Mouse (Mus musculus) hindbrain, embryonic 11.5 days (tissue): ENCODE data around the gene Fam219a. TPM values are rescaled to one million over a fixed set of nuclear protein-coding genes. Genes with fewer than 3 reads are reported as not detected.
A peak's percentile ranks its signal among the peaks of the same experiment; 100 is the strongest.

Experiments
- ATAC-seq: fragments of 200-750 bp; cut with Nextera tagmentation; 2 replicates; pipeline ENCODE4 v1.8.0; 2017; ENCODE audit warnings: mild to moderate bottlenecking, moderate TSS enrichment, moderate library complexity; ENCODE audit not compliant: low FRiP score
- DNase-seq: peaks from one replicate; pipeline ENCODE4 v3.0.0-alpha.2; 2015; ENCODE audit warnings: low spot score
- H3K27ac ChIP-seq: fragments of 300-500 bp; sonication (generic); 2 replicates; pipeline ENCODE4 v1.5.1; 2014; ENCODE audit warnings: mild to moderate bottlenecking, low read depth, low read length
- H3K27me3 ChIP-seq: fragments of 300-500 bp; sonication (generic); 2 replicates; pipeline ENCODE4 v1.6.1; 2014; ENCODE audit warnings: mild to moderate bottlenecking, low read length, moderate library complexity, mixed read lengths; ENCODE audit not compliant: control insufficient read depth, insufficient read depth
- H3K36me3 ChIP-seq: fragments of 300-500 bp; sonication (generic); 2 replicates; pipeline ENCODE4 v1.6.1; 2014; ENCODE audit warnings: mild to moderate bottlenecking, low read length, moderate library complexity, mixed read lengths; ENCODE audit not compliant: control insufficient read depth, insufficient read depth
- H3K4me1 ChIP-seq: fragments of 300-500 bp; sonication (generic); replicated peaks from 2 replicates; pipeline ENCODE4 v1.6.1; 2014; ENCODE audit warnings: low read length, mixed read lengths; ENCODE audit not compliant: control insufficient read depth, insufficient read depth
- H3K4me2 ChIP-seq: fragments of 300-500 bp; sonication (generic); replicated peaks from 2 replicates; pipeline ENCODE4 v1.6.1; 2014; ENCODE audit warnings: mild to moderate bottlenecking, low read depth, low read length
- H3K4me3 ChIP-seq: fragments of 300-500 bp; sonication (generic); 2 replicates; pipeline ENCODE4 v1.5.1; 2014; ENCODE audit warnings: low read depth, low read length
- H3K9ac ChIP-seq: fragments of 300-500 bp; sonication (generic); 2 replicates; pipeline ENCODE4 v1.6.1; 2014; ENCODE audit warnings: low read depth, low read length
- H3K9me3 ChIP-seq: fragments of 300-500 bp; sonication (generic); 2 replicates; pipeline ENCODE4 v1.6.1; 2016; ENCODE audit warnings: low read length; ENCODE audit not compliant: control insufficient read depth
- WGBS: fragments of 180-500 bp; shearing (Covaris S2); extraction: QIAGEN DNeasy Blood & Tissue Kit; methylation state at CpG from one replicate; pipeline ENCODE4 v1.1.7; 2014; 5-methylcytosine and 5-hydroxymethylcytosine counted together
- polyA plus RNA-seq: library from polyadenylated mRNA; unstranded; fragments of >200 nt; fragmentation: Nextera tagmentation; extraction: Ambion mirVana; gene quantifications from 2 replicates; pipeline ENCODE4 v1.2.1, GENCODE M21; 2014

Gene Fam219a
- polyA plus RNA-seq, 1 experiment from 2014 or later, result 17.6 TPM

DNA sequence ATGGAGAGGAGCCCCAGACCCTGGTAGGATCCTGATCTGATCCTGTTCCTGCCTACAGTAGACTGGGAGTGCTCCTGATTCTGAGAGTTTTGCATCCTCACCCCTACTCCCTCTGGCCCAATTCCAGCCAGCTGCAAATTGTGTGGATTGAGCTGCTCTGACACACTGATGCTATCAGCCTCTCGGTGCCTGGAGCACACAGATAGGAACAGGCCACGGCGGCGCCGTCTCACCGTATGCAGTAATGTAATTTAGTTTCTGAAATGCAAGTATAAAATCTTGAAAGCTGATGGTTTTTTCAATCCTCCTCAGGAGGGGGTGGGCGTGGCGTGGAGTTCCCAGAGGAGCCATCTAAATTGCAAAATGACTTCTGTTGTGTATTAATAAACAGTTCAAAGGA is 27.2 kb downstream of the Fam219a start:
- no peaks in the 10 kb centered on the region for H3K27me3 ChIP-seq
- ATAC-seq (no peak), DNase-seq (no peak)
- WGBS, result 85% methylated on average over 8 of the region's 8 CpGs
- H3K27ac ChIP-seq, result no peak overlapping the region
- H3K9me3 ChIP-seq, result no peaks in the 10 kb centered on the region
- H3K4me3 ChIP-seq, result no peak overlapping the region
- H3K4me1 ChIP-seq, result no peaks in the 10 kb centered on the region
- no peak overlapping the region for H3K4me2 ChIP-seq
- no peaks in the 10 kb centered on the region for H3K36me3 ChIP-seq
- no peak overlapping the region for H3K9ac ChIP-seq

- Histone ChIP-seq H3K27ac (no peak overlapping the region), H3K9ac (no peak overlapping the region), H3K36me3 (no peaks in the 10 kb centered on the region), H3K4me2 (no peak overlapping the region), H3K27me3 (no peaks in the 10 kb centered on the region), H3K4me3 (no peak overlapping the region), H3K4me1 (no peaks in the 10 kb centered on the region), H3K9me3 (no peaks in the 10 kb centered on the region)
- DNase-seq, result no peak
- WGBS, result 76% methylated on average over 5 of the region's 5 CpGs
- no peak for ATAC-seq
Measured at GRCm38 (mm10) chr4:41534866-41535265, 34.5 kb downstream of the Fam219a start.

- DNase-seq (peak; percentile 64), ATAC-seq (no peak)
- Histone ChIP-seq H3K27ac (no peak overlapping the region), H3K27me3 (no peaks in the 10 kb centered on the region), H3K36me3 (no peaks in the 10 kb centered on the region), H3K9me3 (no peaks in the 10 kb centered on the region), H3K4me2 (no peak overlapping the region), H3K4me1 (peaks cover 12% of the 10 kb centered on the region), H3K4me3 (no peak overlapping the region), H3K9ac (no peak overlapping the region)
- WGBS, result 22% methylated on average over 6 of the region's 6 CpGs
Measured at GRCm38 (mm10) chr4:41532420-41532819, 36.9 kb downstream of the Fam219a start.

- Histone ChIP-seq H3K4me1 (peaks cover 16% of the 10 kb centered on the region), H3K4me3 (no peak overlapping the region), H3K9ac (no peak overlapping the region), H3K4me2 (no peak overlapping the region), H3K36me3 (no peaks in the 10 kb centered on the region), H3K9me3 (no peaks in the 10 kb centered on the region), H3K27me3 (no peaks in the 10 kb centered on the region), H3K27ac (peak overlapping the region; percentile 75)
- 25% methylated on average over 8 of the region's 8 CpGs for WGBS
- DNase-seq (peak; percentile 38), ATAC-seq (0 out of 2 replicates have a peak, but pooled peaks have one; percentile 36)
Measured at GRCm38 (mm10) chr4:41527996-41528395, 41.3 kb downstream of the Fam219a start.

- Histone ChIP-seq H3K9me3 (no peaks in the 10 kb centered on the region), H3K4me2 (peak overlapping the region; percentile 6; the same call in 1 of the 2 replicates), H3K27me3 (no peaks in the 10 kb centered on the region), H3K4me1 (peaks cover 16% of the 10 kb centered on the region), H3K36me3 (no peaks in the 10 kb centered on the region), H3K9ac (peak overlapping the region; percentile 17), H3K27ac (peak overlapping the region; percentile 75), H3K4me3 (no peak overlapping the region)
- WGBS, result 18% methylated on average over 13 of the region's 13 CpGs
- peak; percentile 42; the same call in 1 of the 2 replicates for ATAC-seq
- DNase-seq, result no peak
Measured at GRCm38 (mm10) chr4:41527076-41527475, 42.3 kb downstream of the Fam219a start.

- Histone ChIP-seq H3K4me3 (no peak overlapping the region), H3K9ac (peak overlapping the region; percentile 17; the same call in 1 of the 2 replicates), H3K4me2 (peak overlapping the region; percentile 6; the same call in 1 of the 2 replicates), H3K9me3 (no peaks in the 10 kb centered on the region), H3K27me3 (no peaks in the 10 kb centered on the region), H3K4me1 (peaks cover 16% of the 10 kb centered on the region), H3K36me3 (no peaks in the 10 kb centered on the region), H3K27ac (peak overlapping the region; percentile 75)
- DNase-seq (peak; percentile 38), ATAC-seq (no peak)
- WGBS, result 37% methylated on average over 7 of the region's 7 CpGs
Measured at GRCm38 (mm10) chr4:41526553-41526952, 42.8 kb downstream of the Fam219a start.

DNA sequence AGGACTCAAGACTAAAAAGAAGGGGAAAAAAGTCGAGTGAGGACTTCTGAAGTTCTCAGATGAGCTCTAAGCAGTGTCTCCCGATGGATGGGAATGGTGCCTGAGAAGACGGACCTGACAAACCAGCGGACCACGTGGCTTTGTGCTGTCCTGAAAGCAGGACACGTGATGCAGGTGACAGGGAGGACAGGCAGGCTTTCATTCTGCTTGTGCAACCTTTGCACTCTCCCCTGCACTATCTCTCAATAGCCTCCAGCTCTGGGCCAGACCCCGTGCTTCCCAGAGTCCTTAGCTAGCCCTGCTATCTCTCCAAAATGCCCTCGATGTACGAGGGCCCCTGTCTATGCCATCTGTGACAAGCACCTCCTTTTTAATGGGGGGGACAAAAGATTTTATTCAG is 44.5 kb downstream of the Fam219a start:
- WGBS, result 78% methylated on average over 9 of the region's 9 CpGs
- Histone ChIP-seq H3K4me1 (peaks cover 16% of the 10 kb centered on the region), H3K4me3 (no peak overlapping the region), H3K27me3 (no peaks in the 10 kb centered on the region), H3K36me3 (no peaks in the 10 kb centered on the region), H3K4me2 (no peak overlapping the region), H3K27ac (no peak overlapping the region), H3K9me3 (no peaks in the 10 kb centered on the region), H3K9ac (no peak overlapping the region)
- DNase-seq, result no peak
- ATAC-seq, result no peak

DNA sequence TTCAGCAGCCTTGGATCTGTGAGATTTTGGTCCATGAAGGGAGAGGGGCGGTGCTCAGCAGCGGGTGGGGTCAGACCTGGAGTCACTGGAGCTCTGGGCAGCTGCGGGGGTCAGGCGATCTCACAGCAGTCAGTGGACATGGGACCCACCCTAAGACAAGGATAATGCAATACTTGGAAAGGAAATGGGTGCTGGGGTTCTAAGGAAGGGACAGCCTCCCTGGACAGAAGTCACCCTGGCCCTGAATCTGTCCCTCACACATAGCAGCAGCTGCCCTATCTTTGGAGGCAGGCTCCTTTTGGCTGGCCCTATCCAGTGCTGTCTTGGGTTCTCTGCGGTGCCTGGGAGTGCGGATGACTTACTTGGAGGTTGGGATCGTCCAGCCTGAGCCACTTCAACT is 45.5 kb downstream of the Fam219a start:
- no peak overlapping the region for H3K4me2 ChIP-seq
- no peak overlapping the region for H3K9ac ChIP-seq
- H3K36me3 ChIP-seq, result no peaks in the 10 kb centered on the region
- peaks cover 16% of the 10 kb centered on the region for H3K4me1 ChIP-seq
- no peaks in the 10 kb centered on the region for H3K9me3 ChIP-seq
- 79% methylated on average over 7 of the region's 7 CpGs for WGBS
- no peak overlapping the region for H3K4me3 ChIP-seq
- H3K27me3 ChIP-seq, result no peaks in the 10 kb centered on the region
- H3K27ac ChIP-seq, result no peak overlapping the region
- DNase-seq (no peak), ATAC-seq (no peak)

- Histone ChIP-seq H3K36me3 (no peaks in the 10 kb centered on the region), H3K4me3 (no peak overlapping the region), H3K9ac (no peak overlapping the region), H3K27me3 (no peaks in the 10 kb centered on the region), H3K4me1 (peaks cover 6% of the 10 kb centered on the region), H3K4me2 (no peak overlapping the region), H3K9me3 (no peaks in the 10 kb centered on the region), H3K27ac (no peak overlapping the region)
- WGBS, result 55% methylated on average over 5 of the region's 5 CpGs
- ATAC-seq (no peak), DNase-seq (peak; percentile 66)
Measured at GRCm38 (mm10) chr4:41522788-41523187, 46.5 kb downstream of the Fam219a start.
